Mouse (Mus musculus) stomach, postnatal 0 days (tissue): ENCODE data around the gene Wdr70.

ENCODE experiments used
- CTCF ChIP-seq: IDR thresholded peaks from 2 replicates; pipeline ENCODE4 v1.5.1; 2016; ENCODE audit warnings: antibody characterized with exemption, low read depth, mild to moderate bottlenecking, moderate library complexity
- EP300 ChIP-seq: optimal IDR thresholded peaks from 2 replicates; pipeline ENCODE3; 2016; ENCODE audit warnings: antibody characterized with exemption

DNA sequence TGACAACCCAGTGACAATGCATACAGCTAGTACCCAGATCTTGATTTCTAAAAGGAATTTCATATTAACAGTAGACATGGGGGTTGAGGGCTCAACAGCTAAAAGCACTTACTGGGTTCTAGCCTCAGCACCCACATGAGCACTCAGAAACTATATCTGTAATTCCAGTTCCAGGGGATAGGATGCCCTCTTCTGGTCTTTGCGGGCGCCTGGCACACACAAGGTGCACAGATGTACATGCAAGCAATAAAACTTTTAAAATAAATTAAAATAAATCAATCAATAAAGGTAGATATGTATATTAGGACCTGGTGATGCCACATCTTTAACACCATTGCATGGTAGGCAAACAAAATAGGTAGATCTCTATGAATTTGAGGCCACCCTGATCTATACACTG is 71.5 kb downstream of the Wdr70 start:
- peak; percentile 42 for TF ChIP-seq CTCF
- no peak for TF ChIP-seq EP300
